Mouse (Mus musculus) MEL (cell line): Measurements from ENCODE around the gene Ets1.

Experiments used
- HCFC1 ChIP-seq: IDR thresholded peaks from 2 replicates; pipeline ENCODE4 v1.6.1; 2012; ENCODE audit warnings: low read depth, mild to moderate bottlenecking, inconsistent platforms, low read length, improper control_type of control experiment, moderate library complexity
- JUND ChIP-seq: IDR thresholded peaks from 2 replicates; pipeline ENCODE4 v1.6.1; 2011; ENCODE audit warnings: low read depth, mild to moderate bottlenecking, improper control_type of control experiment, low read length
- MYB ChIP-seq: IDR thresholded peaks from 2 replicates; pipeline ENCODE4 v1.6.1; 2011; ENCODE audit warnings: mild to moderate bottlenecking, low read depth, low read length, improper control_type of control experiment
- MYC ChIP-seq: IDR thresholded peaks from 2 replicates; pipeline ENCODE4 v1.6.1; 2011; ENCODE audit warnings: low read depth, mild to moderate bottlenecking, low read length, improper control_type of control experiment, moderate library complexity
- ZMIZ1 ChIP-seq: IDR thresholded peaks from 2 replicates; pipeline ENCODE4 v1.6.1; 2012; ENCODE audit warnings: low read depth, mild to moderate bottlenecking, inconsistent platforms, low read length, improper control_type of control experiment, moderate library complexity
- ZNF384 ChIP-seq: IDR thresholded peaks from 2 replicates; pipeline ENCODE4 v1.6.1; 2012; ENCODE audit warnings: low read depth, mild to moderate bottlenecking, inconsistent platforms, low read length, improper control_type of control experiment

GRCm38 (mm10) chr9:32710987-32711652 lies 75.1 kb downstream of the Ets1 start:
- TF ChIP-seq ZMIZ1 (no peak), ZNF384 (no peak), HCFC1 (no peak), MYC (no peak), JUND (no peak), MYB (no peak)
